Mouse (Mus musculus) CD4-positive, CD25-positive, alpha-beta regulatory T cell (primary cell): ENCODE measurements around the gene Wfdc6b. TPM values are rescaled to one million over a fixed set of nuclear protein-coding genes. Genes with fewer than 3 reads are reported as not detected.

Source experiments
- polyA plus RNA-seq: library from polyadenylated mRNA; unstranded; fragments of 100-300 nt; shearing (Covaris generic); gene quantifications from one replicate; pipeline ENCODE4 v1.2.1, GENCODE M21; 2017

Gene Wfdc6b
- polyA plus RNA-seq: not detected

GRCm38 (mm10) chr2:164613471-164613870 is at the start of gene Wfdc6b, which contains the start of gene Wfdc8:
TSS of gene Wfdc6b (plus strand) at chr2:164613522.
TSS of gene Wfdc8 (minus strand) at chr2:164613626.

GRCm38 (mm10) chr2:164573359-164573758 is 40.0 kb upstream of the Wfdc6b start, which contains the start of gene Spint3:
TSS of gene Spint3 (minus strand) at chr2:164573459.

GRCm38 (mm10) chr2:164585025-164585725 is 28.1 kb upstream of the Wfdc6b start, which contains the start of gene Wfdc6a:
TSS of gene Wfdc6a (minus strand) at chr2:164585447.

GRCm38 (mm10) chr2:164593494-164593893 is 19.8 kb upstream of the Wfdc6b start, which contains the start of gene Eppin:
TSS of gene Eppin (minus strand) at chr2:164593594.

GRCm38 (mm10) chr2:164638696-164639095 is 25.4 kb downstream of the Wfdc6b start, which contains the start of gene Wfdc16:
TSS of gene Wfdc16 (minus strand) at chr2:164638796.

GRCm38 (mm10) chr2:164655858-164656257 is 42.5 kb downstream of the Wfdc6b start, which contains the start of gene Wfdc10:
TSS of gene Wfdc10 (plus strand) at chr2:164656046.

GRCm38 (mm10) chr2:164656483-164656882 is 43.2 kb downstream of the Wfdc6b start, which contains the start of gene Wfdc9:
TSS of gene Wfdc9 (minus strand) at chr2:164656583.

Other genes starting within 250 kb of the Wfdc6b start
- gene Slpi, start 224.4 kb upstream of the Wfdc6b start, polyA plus RNA-seq: 4.8 TPM
- not detected for gene Rbpjl, start 210.4 kb upstream of the Wfdc6b start, polyA plus RNA-seq
- gene Matn4, start 208.4 kb upstream of the Wfdc6b start, polyA plus RNA-seq: not detected
- gene Sdc4, start 169.6 kb upstream of the Wfdc6b start, polyA plus RNA-seq: 17.7 TPM
- 97.5 TPM for gene Sys1, start 156.6 kb upstream of the Wfdc6b start, polyA plus RNA-seq
- gene Gm20458, start 152.6 kb upstream of the Wfdc6b start, polyA plus RNA-seq: 14.2 TPM
- gene Trp53tg5, start 139.8 kb upstream of the Wfdc6b start, polyA plus RNA-seq: 0.25 TPM
- gene Dbndd2, start 127.4 kb upstream of the Wfdc6b start, polyA plus RNA-seq: 2.7 TPM
- 34.1 TPM for gene Pigt, start 116.0 kb upstream of the Wfdc6b start, polyA plus RNA-seq
- 6.7 TPM for gene Wfdc2, start 51.1 kb upstream of the Wfdc6b start, polyA plus RNA-seq
- not detected for gene Spint3, start 40.1 kb upstream of the Wfdc6b start, polyA plus RNA-seq
- gene Wfdc6a, start 28.1 kb upstream of the Wfdc6b start, polyA plus RNA-seq: not detected
- not detected for gene Eppin, start 19.9 kb upstream of the Wfdc6b start, polyA plus RNA-seq
- not detected for gene Wfdc8, start 104 bp downstream of the Wfdc6b start, polyA plus RNA-seq
- gene Wfdc16, start 25.3 kb downstream of the Wfdc6b start, polyA plus RNA-seq: not detected
- gene Wfdc10, start 42.5 kb downstream of the Wfdc6b start, polyA plus RNA-seq: not detected
- gene Wfdc9, start 43.1 kb downstream of the Wfdc6b start, polyA plus RNA-seq: not detected
- not detected for gene Wfdc11, start 60.6 kb downstream of the Wfdc6b start, polyA plus RNA-seq
- gene Wfdc13, start 71.6 kb downstream of the Wfdc6b start, polyA plus RNA-seq: not detected
- not detected for gene Spint4, start 85.0 kb downstream of the Wfdc6b start, polyA plus RNA-seq
- not detected for gene Spint5, start 101.8 kb downstream of the Wfdc6b start, polyA plus RNA-seq
- gene Wfdc3, start 132.4 kb downstream of the Wfdc6b start, polyA plus RNA-seq: 0.11 TPM
- 67.0 TPM for gene Dnttip1, start 132.5 kb downstream of the Wfdc6b start, polyA plus RNA-seq
- 4.3 TPM for gene Ube2c, start 156.4 kb downstream of the Wfdc6b start, polyA plus RNA-seq
- gene Tnnc2, start 166.4 kb downstream of the Wfdc6b start, polyA plus RNA-seq: not detected
- gene Snx21, start 172.3 kb downstream of the Wfdc6b start, polyA plus RNA-seq: 5.7 TPM
- gene Acot8, start 191.4 kb downstream of the Wfdc6b start, polyA plus RNA-seq: 39.1 TPM
- gene Zswim3, start 191.6 kb downstream of the Wfdc6b start, polyA plus RNA-seq: 6.1 TPM
- 21.3 TPM for gene Zswim1, start 209.2 kb downstream of the Wfdc6b start, polyA plus RNA-seq
- not detected for gene Spata25, start 215.0 kb downstream of the Wfdc6b start, polyA plus RNA-seq
- gene Ctsa, start 219.4 kb downstream of the Wfdc6b start, polyA plus RNA-seq: 167 TPM
- 1.8 TPM for gene Neurl2, start 219.9 kb downstream of the Wfdc6b start, polyA plus RNA-seq
- gene Pltp, start 244.2 kb downstream of the Wfdc6b start, polyA plus RNA-seq: 0.26 TPM